Mouse (Mus musculus) liver, postnatal 0 days (tissue): ENCODE data around the gene Myt1l.

Experiments
- CTCF ChIP-seq: sonication (generic); IDR thresholded peaks from 2 replicates; pipeline ENCODE4 v1.5.1; 2016; ENCODE audit warnings: antibody characterized with exemption, low read depth
- EP300 ChIP-seq: IDR thresholded peaks from 2 replicates; pipeline ENCODE4 v1.6.1; 2016; ENCODE audit warnings: antibody characterized with exemption, low read depth, mild to moderate bottlenecking

DNA sequence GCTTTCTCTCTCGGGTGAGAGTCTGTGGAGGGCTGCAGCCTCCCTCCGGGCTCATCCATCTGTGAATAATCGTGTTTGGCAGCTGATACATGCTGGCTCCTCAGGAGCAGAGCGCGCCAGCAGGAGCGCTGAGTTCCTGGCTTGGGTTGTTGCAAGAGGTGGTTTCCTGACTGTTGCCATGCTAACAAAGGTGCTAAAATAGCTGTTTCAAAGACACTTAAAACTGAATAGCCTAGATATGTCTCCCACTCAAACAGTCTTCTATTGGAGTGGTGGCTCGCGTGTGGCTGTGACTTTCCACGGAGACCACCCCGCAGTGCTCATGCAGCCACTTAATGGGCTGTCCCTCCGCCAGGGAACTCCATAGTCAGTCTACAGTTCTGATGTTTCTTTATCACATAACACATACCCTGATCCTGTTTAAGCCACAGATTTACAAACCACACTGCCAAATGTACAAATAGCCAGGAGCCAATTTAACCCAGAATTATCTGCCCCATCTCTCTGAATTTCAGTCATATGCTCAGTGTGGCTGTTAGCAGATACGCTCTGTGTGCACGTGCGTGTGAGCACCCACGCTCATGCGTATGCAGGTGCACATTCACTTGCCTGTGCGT, 195.6 kb downstream of the Myt1l start:
- TF ChIP-seq CTCF (no peak), EP300 (no peak)
